Mouse (Mus musculus) cerebellum, adult 9-10 months (tissue): ENCODE results near the gene Slc2a13.

ENCODE experiments used
- DNase-seq: peaks from one replicate; pipeline ENCODE4 v3.0.0; 2022

The Slc2a13 gene

DNA sequence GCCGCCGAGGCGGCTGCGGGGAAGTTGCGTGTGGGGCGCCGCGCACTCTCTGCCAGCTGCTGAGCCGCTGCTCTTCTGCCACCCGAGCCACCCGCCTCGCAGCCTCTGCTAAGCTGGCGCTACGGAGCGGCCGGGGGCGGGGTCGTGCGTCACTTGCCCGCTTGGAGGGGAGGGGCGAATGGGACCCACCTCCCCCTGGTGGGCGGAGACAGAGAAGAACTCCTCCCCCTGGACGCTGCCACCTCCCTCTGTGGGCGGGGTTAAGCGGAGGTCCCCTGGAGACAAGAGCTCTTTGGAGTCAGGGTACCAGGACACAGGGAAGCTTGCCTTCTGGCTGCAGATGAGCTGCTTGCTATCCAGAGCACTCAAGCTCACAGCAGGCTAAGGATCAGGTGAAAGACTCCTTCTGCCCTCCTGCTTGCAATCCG is at the start of gene Slc2a13:
TSS of gene Slc2a13 (minus strand) at position 151 of the 428 bp plus-strand sequence.
- peak; percentile 93 for DNase-seq

DNA sequence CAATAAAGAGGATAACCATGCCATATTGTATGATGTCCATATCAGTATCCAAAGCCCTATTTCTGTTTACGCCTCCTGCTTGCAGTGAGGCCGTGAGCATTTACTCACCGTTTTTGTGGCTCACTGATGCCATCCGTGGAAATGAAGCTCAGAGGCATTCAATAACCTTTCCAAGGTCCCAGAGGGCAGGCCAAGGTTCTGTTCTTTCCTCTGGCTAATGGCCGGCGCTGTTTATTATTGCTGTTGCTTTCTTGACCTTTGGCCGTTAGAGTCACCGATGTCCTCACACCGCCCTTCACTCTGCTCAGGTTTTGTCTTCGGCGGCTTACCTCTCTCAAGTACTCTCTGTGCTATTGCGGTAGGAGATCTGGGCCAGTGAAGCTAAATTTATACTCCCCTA is 43.0 kb upstream of the Slc2a13 start:
- DNase-seq, result peak; percentile 18

DNA sequence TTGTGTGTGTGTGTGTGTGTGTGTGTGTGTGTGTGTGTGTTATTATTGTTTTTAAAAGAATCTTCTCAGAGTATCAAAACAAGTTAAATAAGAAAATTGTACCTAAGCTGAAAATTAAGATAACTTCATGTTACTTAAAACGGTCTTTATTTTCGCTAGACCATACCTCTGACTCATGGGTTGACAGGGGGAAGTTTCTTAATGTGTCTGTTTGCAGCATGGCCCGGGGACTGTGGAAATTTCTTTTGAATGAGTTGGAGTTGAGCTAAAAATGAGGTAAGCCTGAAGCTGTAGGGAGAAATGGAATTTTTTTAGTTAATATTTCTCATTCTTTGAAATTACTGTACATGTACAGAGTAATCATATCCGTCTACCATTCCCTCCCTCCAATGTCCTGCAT is 42.5 kb upstream of the Slc2a13 start:
- peak; percentile 24 for DNase-seq

DNA sequence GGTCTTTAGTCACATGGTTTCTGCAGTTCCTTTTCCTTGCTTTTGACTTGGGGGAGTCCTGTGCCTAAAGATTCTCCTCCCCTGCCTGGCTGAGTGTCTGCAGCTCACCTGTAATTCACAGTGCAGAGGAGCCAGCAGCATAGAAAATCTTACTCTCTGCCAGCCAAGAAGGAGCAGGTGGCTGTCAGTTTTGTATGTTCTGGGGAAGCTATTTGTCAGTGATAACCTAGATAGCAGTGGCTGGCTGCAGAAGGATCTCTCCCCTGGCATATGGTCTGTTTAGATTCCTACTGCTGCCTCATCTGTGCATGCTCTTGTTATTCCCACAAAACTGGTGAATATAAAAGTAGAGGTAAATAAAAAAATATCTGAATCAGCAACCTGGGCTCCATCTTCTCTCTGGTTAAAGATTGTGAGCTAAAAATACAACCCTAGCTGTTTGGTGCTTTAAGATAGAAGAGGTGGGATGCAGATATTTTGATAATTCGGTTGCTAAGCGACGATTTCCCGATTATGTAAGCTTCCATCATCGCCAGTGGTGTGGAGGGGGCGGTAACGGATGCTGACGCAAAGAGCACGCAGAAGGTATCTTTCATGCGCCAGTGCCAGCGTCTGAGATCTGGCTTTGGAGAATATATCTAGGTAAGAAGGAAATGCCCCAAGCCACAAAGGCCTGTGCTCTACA is 41.1 kb upstream of the Slc2a13 start:
- DNase-seq, result peak; percentile 95

DNA sequence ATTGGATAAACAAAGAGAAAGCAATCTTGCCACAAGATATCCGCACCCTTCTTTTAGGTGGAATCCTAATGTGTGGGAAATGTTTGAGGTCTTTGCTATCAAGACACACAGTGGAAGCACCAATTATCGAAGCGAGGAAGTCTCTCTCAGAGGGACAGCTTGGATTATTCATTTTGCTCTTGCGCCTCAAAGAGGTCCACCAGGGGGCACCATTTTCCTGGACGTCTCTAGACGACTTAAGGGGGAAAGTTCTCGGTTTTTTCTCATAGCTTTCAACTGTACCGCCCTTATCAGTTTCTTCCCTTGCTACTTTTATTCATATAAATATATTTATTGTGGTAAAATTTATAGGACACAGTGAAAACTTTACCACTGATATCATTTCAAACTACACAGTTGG is 36.7 kb upstream of the Slc2a13 start:
- peak; percentile 77 for DNase-seq

DNA sequence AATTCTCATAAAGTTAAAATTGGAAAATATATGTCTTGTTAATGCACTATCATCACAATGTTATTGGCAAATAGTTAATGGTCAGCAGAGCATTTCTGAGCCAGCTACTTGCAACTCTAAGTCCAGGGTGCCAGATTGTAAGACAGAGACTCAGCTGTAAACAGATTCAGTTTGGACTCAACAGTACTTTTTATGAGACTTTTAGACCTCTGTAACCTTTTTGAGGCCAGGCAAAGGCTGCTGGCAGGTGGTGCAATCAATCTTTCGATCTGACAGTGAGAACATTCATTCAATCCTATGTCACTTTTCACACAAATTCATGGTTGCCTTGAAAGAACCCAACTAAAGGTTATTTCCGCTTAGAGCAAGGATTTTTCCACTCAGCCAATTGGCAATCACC is 35.8 kb upstream of the Slc2a13 start:
- DNase-seq, result no peak

DNA sequence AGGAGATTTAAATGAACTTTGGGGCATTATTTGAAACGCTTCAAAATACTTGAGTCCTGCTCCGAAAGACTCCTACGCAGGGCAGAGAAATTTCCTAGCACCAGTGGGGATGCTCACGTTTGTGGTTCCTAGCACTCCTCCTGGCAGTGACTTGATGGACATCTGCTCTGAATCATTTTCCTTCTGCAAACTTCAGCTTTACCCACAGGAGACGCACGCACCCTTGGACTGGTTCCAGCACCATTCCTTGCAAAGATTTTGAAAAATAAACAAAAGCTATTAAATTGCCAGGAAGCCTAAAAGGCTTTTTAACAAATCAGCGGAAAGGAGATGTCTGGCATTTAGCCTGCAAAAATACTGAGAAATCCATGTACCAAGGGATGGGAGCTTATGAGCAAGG is 28.1 kb upstream of the Slc2a13 start:
- DNase-seq, result no peak

DNA sequence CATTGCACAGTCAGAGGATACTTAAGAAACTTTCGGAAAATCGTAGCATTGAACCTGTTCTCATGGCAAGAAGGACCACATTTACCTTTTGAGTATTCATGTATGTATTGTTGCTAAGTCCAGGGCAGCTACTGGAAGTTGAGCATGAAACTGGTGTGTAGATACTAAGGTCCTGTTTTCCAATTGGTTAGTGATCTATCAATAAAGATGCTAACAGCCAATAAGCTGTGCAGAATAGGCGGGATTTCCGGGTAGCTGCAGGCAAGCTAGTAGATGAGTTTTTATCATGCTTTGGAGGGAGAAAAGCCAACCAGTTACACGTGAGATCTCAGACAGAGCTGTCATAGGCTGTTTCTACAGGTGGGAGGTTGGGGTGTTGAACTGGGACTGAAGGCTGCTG is 24.2 kb upstream of the Slc2a13 start:
- DNase-seq, result no peak

DNA sequence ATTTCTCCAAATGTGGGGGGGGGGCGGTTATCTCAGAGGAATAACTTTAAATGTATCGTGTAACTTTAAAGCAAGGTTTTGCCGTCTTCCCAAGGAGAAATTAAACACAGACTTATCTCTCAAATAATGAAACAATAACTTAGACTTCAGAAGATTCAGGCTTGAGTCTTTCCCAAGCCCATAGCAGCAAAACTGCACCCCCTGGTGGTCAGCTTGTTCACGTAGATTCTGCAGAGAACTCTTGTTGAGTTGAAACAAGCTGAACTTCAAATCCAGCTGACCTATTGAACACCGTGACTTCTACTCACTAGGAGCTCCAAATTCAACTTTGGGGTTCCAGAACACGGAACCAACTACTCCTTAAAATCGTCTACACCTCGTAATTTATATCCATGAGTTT is 1.4 kb upstream of the Slc2a13 start:
- DNase-seq, result peak; percentile 88

DNA sequence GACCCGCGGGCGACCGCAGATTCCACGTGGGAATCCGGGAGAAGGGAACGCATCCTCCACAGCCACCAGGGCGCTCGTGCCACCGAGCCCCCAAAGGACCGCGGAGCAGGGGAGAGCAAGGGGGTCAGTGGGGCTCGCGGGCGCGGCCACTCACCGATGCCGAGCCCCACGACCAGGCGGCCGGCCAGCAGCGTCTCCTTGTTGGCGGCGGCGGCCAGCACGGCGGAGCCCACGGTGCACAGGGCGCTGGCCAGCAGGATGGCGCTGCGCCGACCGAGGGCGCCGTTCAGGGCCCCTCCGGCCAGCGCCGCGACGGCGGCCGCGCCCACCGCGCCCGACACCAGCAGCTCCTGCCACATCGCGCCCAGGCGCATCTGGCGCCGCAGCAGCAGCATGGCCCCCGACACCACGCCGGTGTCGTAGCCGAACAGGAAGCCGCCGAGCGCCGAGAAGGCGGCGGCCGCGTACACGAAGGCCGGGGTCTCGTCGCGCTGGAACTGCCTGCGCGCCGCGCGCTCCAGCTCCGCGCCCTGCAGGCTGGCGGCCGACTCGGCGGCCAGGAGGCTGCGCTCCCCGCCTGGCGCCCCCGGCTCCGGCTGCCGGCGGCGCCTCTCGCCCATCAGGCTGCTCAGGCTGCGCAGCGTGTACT is 516 bp downstream of the Slc2a13 start:
- DNase-seq, result peak; percentile 45

DNA sequence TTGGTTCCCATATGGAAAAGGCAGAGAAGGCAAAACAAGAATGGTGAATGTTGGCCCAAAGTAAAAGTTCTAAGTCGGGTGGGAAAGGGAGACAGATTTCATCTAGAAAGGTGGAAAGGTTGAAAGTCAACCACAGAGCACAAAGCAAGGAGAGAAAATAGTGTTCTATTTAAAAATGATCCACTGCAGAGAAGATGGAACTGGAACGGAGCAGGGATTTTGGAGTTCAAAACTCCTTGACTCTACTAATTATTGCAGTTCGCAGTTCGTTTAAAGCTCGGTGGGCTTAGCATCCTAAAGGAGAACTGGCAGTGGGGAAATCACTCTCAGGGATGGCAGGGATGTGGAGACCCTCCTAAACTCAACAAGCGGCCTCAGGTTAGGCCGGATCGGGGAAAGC is 1.1 kb downstream of the Slc2a13 start:
- DNase-seq, result no peak

DNA sequence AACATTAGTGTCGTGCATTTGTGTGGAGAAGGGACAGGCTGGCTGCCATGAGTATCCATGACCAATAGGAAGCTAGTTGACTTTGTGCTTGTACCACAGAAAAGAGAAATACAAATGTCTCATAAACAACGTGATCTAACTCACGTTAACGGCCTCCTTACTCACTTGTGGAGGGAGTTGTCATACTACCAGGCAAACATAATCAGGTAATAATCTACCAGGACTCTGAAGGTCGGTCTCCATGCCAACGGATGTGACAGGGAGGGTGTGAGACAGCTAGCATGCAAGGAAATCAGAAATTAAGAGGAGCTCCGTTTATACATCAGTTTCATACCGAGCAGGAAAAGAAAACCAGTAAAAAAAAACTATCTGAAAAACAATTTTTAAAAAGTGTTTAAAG is 6.3 kb downstream of the Slc2a13 start:
- DNase-seq, result no peak

DNA sequence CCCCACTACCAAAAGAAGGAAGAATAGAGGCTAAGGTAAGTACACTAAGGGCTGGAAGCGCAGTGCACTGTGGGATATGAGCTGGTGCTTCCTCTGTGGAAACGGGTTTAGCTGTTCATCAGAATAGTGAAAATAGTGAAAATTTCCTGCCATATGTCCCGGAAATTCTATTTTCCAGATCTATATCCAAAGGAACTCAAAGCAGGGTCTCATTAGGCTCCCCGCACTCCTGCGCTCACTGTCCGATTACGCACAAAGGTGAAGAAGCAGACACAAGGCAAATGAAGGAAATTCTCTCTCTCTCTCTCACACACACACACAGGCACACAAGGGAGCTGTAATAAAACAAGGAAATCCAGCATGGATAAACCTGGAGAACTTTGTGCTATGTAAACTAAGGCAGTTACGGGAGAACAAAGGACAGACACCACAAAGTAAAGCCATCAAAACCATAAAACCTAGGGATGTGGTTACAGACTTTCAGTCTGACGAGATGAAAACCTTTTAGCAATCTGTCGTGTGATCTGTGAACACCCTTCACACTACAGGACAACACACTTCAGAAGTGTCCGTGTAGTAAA is 7.9 kb downstream of the Slc2a13 start:
- no peak for DNase-seq

DNA sequence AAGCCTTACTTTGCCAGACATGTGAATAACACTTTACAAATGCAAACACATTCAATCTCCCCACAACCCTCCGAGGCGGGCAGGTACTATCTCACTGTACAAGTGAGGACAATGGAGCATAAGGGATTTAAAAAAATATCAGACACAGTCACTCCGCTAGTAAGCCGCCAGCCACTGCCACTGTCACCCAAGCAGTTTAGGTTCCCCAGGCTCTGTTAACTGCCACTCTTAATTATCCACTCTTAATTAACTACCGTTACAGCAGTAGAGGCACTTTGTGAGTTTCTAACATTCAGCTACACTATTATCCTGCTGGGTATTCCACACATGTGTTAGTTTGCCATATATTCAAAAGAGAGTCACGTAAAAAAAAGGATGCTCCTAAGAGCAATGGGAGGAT is 11.3 kb downstream of the Slc2a13 start:
- no peak for DNase-seq

DNA sequence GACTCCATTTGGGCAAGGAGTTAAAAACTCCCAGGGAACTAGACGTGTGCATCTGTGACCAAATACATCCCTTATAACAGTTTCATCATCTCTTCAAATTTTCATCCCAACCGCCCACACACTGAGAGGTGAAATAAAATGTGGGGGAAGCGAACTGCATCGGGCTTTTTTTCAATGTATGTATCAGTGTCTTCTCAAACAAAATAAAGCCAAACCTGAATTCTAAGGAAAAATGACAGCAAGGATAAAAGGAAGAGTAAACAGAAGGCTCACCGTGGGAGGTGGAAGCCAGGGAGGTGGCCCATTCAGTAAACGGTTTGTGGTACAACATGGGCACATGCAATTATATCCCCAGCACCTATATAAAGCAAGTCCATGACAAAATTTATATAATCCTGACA is 17.7 kb downstream of the Slc2a13 start:
- DNase-seq, result peak; percentile 66

DNA sequence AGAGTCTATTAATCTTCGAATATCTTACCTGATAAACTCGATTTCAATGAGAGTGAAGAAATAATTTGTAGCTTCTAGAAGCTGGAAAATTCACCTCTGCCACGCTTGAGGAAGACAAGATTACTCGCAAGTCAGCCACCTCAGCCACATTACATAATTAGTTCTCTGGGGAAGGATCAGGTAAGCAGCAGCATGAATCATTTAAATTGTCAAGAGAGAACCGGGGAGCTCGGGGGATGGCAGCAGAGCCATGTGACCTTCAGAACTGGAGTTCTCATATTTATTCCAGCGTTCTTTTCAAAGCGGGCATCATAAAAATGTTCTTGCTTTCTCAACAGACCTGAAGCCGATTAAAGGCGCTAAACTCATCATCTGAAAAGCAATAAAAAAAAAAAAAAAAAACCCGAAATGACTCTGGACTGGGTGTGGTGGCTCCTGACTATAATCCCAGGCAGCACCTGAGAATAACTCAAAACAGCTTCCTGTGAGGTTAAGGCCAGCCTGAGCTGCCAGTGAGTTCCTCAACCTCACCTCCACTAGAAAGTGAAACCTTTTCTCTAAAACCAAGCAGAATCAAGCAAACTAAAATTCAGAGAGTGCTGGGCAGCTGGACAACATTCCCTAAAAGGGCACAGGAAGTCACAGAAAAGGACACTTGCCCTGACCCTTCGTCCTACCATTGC is 24.3 kb downstream of the Slc2a13 start:
- DNase-seq, result peak; percentile 42

DNA sequence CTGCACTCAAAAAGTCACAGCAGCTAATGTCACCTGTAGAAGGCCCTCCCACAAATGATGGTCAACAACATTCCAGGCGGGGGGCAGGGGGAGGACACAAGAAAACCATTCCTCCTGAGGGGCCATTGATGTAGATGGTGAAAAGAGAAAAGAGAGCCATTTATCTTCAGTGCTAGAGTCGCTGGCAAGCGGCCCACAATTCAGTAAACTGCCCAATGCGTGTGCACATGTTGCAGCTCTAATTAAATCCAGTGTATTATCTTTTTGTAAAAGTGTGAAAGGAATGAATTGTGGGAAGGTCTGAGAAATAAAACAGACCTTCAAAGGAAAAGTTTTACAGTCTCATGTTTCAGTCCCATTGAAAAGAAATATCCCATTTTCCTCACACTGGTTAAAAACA is 28.5 kb downstream of the Slc2a13 start:
- no peak for DNase-seq

DNA sequence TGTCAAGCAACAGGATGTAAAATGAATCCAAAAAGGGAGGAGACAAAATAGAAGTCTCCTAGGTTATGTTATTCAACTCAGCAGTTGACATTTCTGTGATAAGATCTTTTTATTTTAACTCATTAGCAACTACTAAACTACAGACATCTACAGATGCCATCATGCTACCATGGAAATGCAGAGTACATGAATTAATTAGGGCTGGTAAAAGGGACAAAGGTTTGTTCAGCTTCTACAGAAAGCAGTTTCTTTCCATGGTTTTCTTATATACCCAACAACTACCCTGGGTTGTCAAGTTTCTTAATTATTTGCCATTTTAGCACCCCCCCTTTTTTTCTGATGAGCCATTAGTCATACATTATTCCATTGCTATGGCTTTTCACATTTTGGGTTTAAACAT is 34.6 kb downstream of the Slc2a13 start:
- no peak for DNase-seq

DNA sequence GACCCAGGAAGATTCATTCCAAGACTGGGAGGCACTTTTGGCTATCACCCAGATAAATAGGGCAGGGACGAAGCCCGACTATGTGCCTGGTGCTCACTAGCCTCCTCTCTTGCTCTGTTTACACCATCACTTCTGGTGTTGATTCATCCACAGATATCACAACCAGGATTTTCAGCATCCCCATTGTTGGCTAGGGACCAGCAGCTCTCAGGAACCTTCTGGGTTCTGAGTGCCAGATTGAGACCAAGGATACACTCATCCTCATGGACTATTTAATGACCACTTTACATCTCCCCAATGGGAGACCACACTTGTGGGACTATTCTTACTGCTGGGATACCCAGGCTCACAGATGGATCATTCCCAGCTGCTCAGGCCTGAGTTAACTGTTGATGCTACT is 46.2 kb downstream of the Slc2a13 start:
- DNase-seq, result peak; percentile 61

DNA sequence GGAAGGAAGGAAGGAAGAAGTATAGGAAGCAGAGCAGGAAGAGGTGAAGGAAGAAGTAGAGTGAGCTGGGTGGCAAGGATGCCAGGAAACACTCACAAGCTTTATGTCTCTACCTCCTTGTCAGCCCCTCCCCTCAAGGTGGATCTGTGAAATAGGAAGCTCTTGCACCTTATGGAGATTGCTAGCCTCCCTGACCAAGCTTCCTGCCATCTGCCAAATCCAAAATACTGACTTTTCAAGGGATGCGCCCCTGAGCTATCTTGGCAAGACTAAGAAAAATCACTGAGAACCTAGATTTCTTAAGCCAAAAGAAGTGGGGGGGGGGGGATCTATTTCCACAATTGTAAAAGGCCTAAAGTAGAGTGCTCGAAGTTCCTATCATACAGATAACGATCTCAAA is 46.9 kb downstream of the Slc2a13 start:
- no peak for DNase-seq

DNA sequence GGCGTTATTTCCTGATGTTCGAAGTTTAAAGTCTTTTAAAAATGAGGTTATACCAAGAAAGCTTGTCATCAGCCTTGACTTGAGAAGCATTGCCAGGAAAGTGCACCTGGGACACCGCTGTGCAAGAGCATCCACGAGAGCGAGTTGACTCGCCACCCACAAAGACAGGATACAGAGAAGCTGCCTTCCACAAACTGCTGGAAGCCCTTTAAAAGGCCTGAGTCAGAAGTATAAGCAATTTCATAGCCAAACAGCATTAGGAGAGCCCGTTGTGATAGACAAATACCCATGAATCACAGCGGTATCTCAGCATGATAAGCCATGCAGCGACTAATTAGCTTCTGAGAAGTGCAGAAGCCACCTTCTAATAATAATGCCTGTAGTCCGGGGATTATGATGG is 48.6 kb downstream of the Slc2a13 start:
- no peak for DNase-seq

DNA sequence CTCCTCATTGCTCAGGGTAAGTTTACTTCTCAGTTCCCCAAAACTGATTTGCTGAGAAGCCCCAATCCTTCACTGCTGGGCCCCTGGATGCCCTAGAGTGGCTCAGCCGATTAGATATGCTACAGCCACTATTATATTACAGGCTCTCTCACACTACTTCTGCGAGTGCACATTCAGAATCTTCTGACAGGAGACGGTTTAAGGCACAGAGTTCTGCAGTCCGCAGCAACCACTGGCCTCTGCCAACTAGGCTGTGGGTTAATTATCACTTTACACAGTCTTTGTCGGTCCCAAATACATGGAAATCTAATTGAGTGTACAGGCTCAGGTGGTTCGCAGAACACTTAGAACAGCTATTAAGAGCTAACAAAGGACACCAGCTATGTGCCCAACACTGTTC is 69.8 kb downstream of the Slc2a13 start:
- no peak for DNase-seq

DNA sequence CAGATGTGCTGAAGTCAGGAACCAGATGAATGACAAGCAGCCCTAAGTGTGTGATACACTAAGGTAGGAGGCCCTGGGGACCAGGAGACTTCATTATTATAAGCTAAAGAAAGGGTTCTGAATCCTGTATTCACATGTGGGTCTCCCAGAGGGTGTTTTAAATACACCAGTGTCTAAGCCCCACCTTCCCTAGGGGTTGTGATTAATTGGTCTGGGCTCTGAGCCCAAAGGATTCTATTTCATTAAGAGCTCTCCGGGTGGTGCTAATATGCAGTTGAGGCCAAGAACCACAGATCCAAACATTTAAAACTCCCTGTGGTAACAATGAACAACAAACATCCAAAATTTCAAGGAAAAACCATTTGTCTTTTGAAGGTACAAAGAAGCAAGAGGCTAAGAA is 70.4 kb downstream of the Slc2a13 start:
- no peak for DNase-seq

DNA sequence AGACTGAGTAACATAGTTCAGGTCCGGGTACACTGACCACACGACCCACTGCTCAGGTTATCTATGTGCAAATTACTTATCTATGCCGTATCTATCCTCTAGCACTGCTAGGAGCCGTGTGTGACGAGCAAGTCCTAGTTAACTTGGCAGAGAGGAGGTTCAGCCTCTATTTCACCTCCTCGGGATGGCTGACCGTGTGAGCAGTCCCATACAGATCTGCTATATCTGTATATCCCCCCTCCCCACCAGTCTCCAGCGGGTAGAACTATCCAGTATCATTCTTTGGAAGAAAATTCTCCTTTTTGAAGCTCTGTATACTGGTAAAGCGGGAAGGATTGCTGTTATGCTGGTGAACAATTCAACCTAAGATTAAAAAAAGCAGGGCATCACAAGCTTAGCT is 70.8 kb downstream of the Slc2a13 start:
- DNase-seq, result no peak
